Mouse (Mus musculus) heart, embryonic 12.5 days (tissue): Measurements from ENCODE around the gene Elf2. TPM values are rescaled to one million over a fixed set of nuclear protein-coding genes. Genes with fewer than 3 reads are reported as not detected.

Experiments
- ATAC-seq: fragments of 200-750 bp; cut with Nextera tagmentation; 2 replicates; pipeline ENCODE4 v1.8.0; 2017; ENCODE audit warnings: moderate TSS enrichment, moderate library complexity; ENCODE audit not compliant: insufficient number of reproducible peaks, low FRiP score
- H3K27ac ChIP-seq: fragments of 300-500 bp; sonication (generic); 2 replicates; pipeline ENCODE4 v1.5.1; 2016; ENCODE audit warnings: mild to moderate bottlenecking, moderate library complexity; ENCODE audit not compliant: poor library complexity, severe bottlenecking
- H3K27me3 ChIP-seq: fragments of 300-500 bp; sonication (generic); replicated peaks from 2 replicates; pipeline ENCODE4 v1.6.1; 2016; ENCODE audit warnings: mild to moderate bottlenecking, moderate library complexity
- H3K36me3 ChIP-seq: fragments of 300-500 bp; sonication (generic); 2 replicates; pipeline ENCODE4 v1.6.1; 2016; ENCODE audit warnings: mild to moderate bottlenecking, moderate library complexity
- H3K4me1 ChIP-seq: fragments of 300-500 bp; sonication (generic); replicated peaks from 2 replicates; pipeline ENCODE4 v1.6.1; 2016; ENCODE audit warnings: mild to moderate bottlenecking
- H3K4me2 ChIP-seq: fragments of 300-500 bp; sonication (generic); 2 replicates; pipeline ENCODE4 v1.6.1; 2016; ENCODE audit warnings: mild to moderate bottlenecking, moderate library complexity
- H3K4me3 ChIP-seq: fragments of 300-500 bp; sonication (generic); 2 replicates; pipeline ENCODE4 v1.5.1; 2016; ENCODE audit warnings: mild to moderate bottlenecking
- H3K9ac ChIP-seq: fragments of 300-500 bp; sonication (generic); 2 replicates; pipeline ENCODE4 v1.6.1; 2016; ENCODE audit warnings: mild to moderate bottlenecking, moderate library complexity
- H3K9me3 ChIP-seq: fragments of 300-500 bp; sonication (generic); replicated peaks from 2 replicates; pipeline ENCODE4 v1.6.1; 2016; ENCODE audit warnings: mild to moderate bottlenecking, moderate library complexity
- WGBS: fragments of 180-500 bp; shearing (Covaris S2); methylation state at CpG from one replicate; pipeline ENCODE4 v1.1.7; 2016; 5-methylcytosine and 5-hydroxymethylcytosine counted together
- polyA plus RNA-seq: library from polyadenylated mRNA; unstranded; fragments of >200 nt; fragmentation: Nextera tagmentation; extraction: Ambion mirVana; gene quantifications from 2 replicates; pipeline ENCODE4 v1.2.1, GENCODE M21; 2016

The Elf2 gene
- 45.5 and 57.7 TPM in 2 replicates for polyA plus RNA-seq

DNA sequence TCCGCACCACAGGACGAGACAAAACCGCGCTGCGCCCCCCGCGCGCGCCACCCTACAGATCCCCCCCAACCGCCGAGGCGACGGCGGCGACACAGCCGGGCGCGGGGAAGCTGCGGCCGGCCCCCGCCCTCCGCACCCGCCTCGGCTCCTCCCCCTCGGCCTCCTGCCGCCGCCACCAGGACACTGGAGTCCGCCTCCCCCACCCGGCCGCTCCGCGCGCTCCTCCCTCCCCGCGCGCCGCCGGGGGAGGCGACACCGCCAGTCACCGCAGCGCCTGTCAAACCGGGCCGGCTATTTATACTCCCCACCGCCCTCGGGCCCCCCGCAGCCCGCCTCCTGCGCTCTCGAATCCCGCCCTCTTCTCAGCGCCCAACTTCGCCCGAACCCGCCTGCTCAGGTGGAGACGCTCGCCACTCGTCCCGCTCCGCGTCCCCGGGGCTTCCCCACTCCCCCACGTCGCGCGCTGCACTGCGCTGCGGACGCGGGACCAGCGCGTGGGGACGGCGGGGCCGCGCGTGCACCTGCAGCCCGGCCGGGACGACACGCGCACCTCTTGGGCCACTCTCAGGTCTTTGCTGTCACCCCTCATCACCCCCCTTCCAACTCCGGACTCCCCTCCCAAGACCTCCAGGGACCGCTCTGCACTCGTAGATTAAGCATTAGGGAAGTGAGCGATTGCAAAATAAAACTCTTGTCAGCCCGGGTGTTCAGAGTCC lies at the start of gene Elf2:
TSS of gene Elf2 (minus strand) at position 112 of the 716 bp plus-strand sequence.
- Histone ChIP-seq H3K4me2 (peak within 1 kb of the TSS; percentile 82), H3K36me3 (no peaks in the 10 kb centered on the region), H3K9ac (peak within 1 kb of the TSS; percentile 94), H3K4me3 (peak within 1 kb of the TSS; percentile 91), H3K9me3 (no peaks in the 10 kb centered on the region; the same call in 1 of the 2 replicates), H3K4me1 (peaks cover 6% of the 10 kb centered on the region), H3K27me3 (no peaks in the 10 kb centered on the region), H3K27ac (peak within 1 kb of the TSS; percentile 99)
- peak; percentile 89 for ATAC-seq
- under 1% methylated on average over 81 of the region's 87 CpGs for WGBS

DNA sequence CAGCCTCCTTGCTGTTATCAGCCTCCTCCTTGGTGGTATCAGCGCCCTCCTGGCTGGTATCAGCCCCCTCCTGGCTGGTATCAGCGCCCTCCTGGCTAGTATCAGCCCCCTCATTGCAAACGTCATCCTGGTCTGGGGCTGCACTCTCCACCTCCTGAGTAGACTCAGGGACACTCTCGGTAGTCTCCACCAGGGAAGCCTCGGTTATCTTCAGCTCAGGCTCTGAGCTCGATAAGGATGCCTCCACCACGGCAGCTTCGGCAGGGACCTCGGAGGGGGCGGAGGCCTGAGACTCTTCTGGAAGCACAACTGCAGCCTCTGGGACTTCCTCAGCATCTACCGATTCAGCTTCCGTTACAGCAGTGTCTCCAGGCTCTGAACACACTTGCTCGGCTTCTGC lies 48.4 kb upstream of the Elf2 start:
- H3K27ac ChIP-seq, result no peak overlapping the region
- peaks cover 9% of the 10 kb centered on the region for H3K4me1 ChIP-seq
- WGBS, result under 1% methylated on average over 13 of the region's 13 CpGs
- no peaks in the 10 kb centered on the region for H3K27me3 ChIP-seq
- H3K4me3 ChIP-seq, result peak overlapping the region; percentile 24
- peak overlapping the region; percentile 67 for H3K4me2 ChIP-seq
- no peaks in the 10 kb centered on the region for H3K36me3 ChIP-seq
- 0 out of 2 replicates have a peak, but pooled peaks have one; percentile 68 for ATAC-seq
- no peaks in the 10 kb centered on the region for H3K9me3 ChIP-seq
- peak overlapping the region; percentile 37; the same call in 1 of the 2 replicates for H3K9ac ChIP-seq

DNA sequence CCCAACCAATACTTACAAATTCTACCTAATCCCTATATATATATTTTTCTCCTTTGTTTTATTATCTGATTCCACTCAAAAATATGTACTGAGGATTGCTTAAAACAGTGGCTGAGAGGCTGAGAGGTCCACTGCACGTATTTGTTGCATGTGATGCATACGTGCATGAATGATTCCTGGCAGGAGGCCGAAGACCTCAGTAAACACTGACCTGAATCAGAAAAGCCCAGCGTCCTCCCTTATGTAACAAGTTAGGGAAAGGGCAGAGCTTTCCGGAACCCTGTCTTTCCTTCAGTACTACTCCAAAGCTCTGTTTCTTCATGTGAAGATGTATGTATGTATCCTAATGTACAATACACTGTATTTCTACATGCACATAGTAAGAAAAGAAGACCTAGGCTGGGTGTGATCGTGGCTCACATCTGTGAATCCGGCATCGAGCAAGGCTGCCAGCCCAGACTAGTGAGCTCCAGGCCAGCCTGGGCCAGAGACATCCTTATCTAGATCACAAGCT lies 47.5 kb upstream of the Elf2 start:
- H3K4me3 ChIP-seq, result no peak overlapping the region
- ATAC-seq, result no peak
- no peak overlapping the region for H3K27ac ChIP-seq
- H3K36me3 ChIP-seq, result no peaks in the 10 kb centered on the region
- no peak overlapping the region for H3K4me2 ChIP-seq
- no peak overlapping the region for H3K9ac ChIP-seq
- peaks cover 9% of the 10 kb centered on the region for H3K4me1 ChIP-seq
- 50% methylated on average over 8 of the region's 8 CpGs for WGBS
- no peaks in the 10 kb centered on the region for H3K9me3 ChIP-seq
- H3K27me3 ChIP-seq, result no peaks in the 10 kb centered on the region

DNA sequence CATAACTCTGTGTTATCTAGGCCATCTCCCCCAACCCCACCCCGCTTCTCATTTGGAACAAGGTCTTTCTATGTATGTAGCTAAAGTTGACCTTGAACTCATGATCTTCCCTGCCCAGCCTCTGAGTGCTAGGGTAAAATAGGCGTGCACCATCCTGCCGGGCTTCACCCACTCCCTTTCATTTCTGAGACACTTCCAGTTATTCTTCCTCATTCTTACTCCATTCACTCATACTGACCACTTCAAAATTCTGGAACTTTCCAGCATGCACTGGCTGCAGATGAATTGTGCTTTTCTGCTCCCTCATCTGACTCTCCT lies 46.6 kb upstream of the Elf2 start:
- no peaks in the 10 kb centered on the region for H3K27me3 ChIP-seq
- WGBS, result 77% methylated on average over 3 of the region's 3 CpGs
- no peak overlapping the region for H3K27ac ChIP-seq
- H3K4me3 ChIP-seq, result no peak overlapping the region
- ATAC-seq, result no peak
- no peak overlapping the region for H3K9ac ChIP-seq
- H3K9me3 ChIP-seq, result no peaks in the 10 kb centered on the region
- peaks cover 9% of the 10 kb centered on the region for H3K4me1 ChIP-seq
- H3K4me2 ChIP-seq, result no peak overlapping the region
- H3K36me3 ChIP-seq, result no peaks in the 10 kb centered on the region

DNA sequence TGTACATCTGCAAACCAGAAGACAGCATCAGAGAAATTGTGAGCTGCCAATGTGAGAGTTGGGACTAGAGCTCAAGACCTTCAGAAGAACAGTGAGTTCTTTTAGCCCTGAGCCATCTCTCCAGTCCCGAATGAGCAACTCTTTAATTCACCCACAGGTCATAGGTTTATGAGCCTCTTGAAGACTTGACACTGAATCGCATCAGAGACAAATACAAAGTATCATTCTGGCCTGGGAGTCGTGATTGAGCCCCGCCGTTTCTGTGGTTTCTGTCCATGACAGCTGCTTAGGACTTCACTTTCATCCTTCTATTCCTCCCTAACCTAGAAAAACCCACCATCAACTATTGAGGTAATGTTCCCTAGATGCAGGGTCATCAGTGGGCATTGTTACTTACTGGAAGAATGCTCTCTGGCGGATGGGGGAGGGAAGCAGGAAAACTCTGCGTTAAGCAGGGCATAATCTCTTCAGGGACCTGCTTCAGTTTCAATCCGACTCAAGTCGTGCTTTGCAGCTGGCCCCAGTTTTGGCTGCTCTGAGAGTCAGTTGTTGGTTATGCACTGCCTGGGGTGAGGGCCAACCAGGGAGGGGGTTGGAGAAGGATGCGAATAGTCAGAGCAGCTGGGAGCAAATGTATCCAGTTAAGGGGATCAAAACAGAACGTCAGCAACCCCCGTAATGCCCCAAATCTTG lies 46.1 kb upstream of the Elf2 start:
- no peak for ATAC-seq
- Histone ChIP-seq H3K4me1 (peaks cover 9% of the 10 kb centered on the region), H3K27ac (no peak overlapping the region), H3K4me2 (no peak overlapping the region), H3K4me3 (no peak overlapping the region), H3K9ac (no peak overlapping the region), H3K27me3 (no peaks in the 10 kb centered on the region), H3K36me3 (no peaks in the 10 kb centered on the region), H3K9me3 (no peaks in the 10 kb centered on the region)
- WGBS, result 55% methylated on average over 12 of the region's 12 CpGs

DNA sequence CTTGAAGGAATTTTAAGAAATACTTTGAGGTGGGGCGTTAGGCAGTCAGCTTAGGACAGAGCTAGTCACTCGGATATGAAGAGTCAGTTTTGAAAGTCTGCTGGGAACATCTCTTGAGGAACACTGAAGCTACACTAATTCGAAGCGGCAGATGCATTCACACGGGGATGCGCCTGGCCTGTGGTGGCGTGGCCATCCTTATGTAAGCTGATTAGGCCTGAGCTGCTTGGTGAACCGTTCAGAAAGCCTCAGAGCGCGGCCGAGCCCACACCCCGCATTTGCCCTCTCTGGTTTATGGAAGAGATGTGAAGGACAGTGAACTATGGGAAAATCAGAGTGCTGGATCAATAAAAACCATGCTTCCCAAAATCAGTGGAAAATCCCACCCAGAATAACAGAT lies 42.9 kb upstream of the Elf2 start:
- no peaks in the 10 kb centered on the region for H3K9me3 ChIP-seq
- no peaks in the 10 kb centered on the region for H3K27me3 ChIP-seq
- WGBS, result 73% methylated on average over 12 of the region's 12 CpGs
- ATAC-seq, result no peak
- H3K4me3 ChIP-seq, result no peak overlapping the region
- H3K4me2 ChIP-seq, result no peak overlapping the region
- no peak overlapping the region for H3K27ac ChIP-seq
- no peaks in the 10 kb centered on the region for H3K36me3 ChIP-seq
- no peaks in the 10 kb centered on the region for H3K4me1 ChIP-seq
- no peak overlapping the region for H3K9ac ChIP-seq

DNA sequence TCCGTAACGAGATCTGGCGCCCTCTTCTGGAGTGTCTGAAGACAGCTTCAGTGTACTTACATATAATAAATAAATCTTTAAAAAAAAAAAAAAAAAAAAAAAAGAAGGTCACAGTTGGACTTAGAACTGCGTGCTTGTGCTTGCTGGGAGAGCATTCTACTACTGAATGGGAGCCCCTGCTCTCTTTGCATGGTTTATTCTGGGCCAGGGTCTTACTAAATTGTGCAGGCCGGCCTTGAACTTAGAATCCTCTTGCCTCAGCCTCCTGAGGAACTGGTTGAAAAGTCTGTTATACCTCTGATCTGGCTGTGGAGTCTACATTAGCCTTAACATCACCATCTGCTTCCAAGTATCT lies 40.2 kb upstream of the Elf2 start:
- Histone ChIP-seq H3K27ac (no peak overlapping the region), H3K27me3 (no peaks in the 10 kb centered on the region), H3K9ac (no peak overlapping the region), H3K4me3 (no peak overlapping the region), H3K9me3 (no peaks in the 10 kb centered on the region), H3K4me1 (no peaks in the 10 kb centered on the region), H3K4me2 (no peak overlapping the region), H3K36me3 (no peaks in the 10 kb centered on the region)
- no peak for ATAC-seq
- 73% methylated on average over 4 of the region's 5 CpGs for WGBS

DNA sequence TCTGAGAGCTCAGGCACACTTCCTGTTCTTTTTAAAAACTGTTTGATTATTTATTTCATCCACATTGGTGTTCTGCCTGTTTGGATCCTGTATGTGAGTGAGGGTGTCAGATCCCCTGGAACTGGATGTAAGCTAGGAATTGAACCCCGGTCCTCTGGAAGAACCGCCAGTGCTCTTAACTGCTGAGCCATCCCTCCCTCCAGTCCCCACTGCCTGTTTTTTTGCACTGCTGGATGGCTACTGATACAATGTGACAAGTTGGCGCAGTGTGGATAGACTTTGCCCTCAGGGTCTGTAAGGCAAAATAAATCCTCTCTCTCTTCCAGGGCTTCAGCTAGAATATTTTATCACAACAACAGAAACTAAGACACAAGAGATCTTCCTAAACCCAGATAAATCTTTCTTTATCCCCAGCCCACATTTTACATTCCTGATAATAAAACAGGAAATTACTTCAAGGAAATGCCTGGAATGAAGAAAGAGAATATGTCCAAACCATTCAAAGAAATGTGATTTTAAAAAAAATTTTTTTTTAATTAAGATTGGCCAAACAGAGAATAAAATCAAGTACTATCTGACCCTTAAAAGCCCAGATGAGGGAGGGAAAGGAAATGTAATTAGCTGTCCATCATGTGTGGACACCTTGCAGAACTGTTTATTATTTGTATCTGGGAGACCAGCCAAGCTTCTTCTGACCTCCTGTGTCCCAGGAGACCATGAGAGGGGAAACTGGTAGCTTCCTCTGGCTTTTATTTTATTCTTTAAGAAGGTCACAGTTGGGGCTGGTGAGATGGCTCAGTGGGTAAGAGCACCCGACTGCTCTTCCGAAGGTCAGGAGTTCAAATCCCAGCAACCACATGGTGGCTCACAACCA lies 39.6 kb upstream of the Elf2 start:
- Histone ChIP-seq H3K4me3 (no peak overlapping the region), H3K4me2 (no peak overlapping the region), H3K27me3 (no peaks in the 10 kb centered on the region), H3K27ac (no peak overlapping the region), H3K9me3 (no peaks in the 10 kb centered on the region), H3K4me1 (no peaks in the 10 kb centered on the region), H3K9ac (no peak overlapping the region), H3K36me3 (no peaks in the 10 kb centered on the region)
- 71% methylated on average over 5 of the region's 5 CpGs for WGBS
- no peak for ATAC-seq

DNA sequence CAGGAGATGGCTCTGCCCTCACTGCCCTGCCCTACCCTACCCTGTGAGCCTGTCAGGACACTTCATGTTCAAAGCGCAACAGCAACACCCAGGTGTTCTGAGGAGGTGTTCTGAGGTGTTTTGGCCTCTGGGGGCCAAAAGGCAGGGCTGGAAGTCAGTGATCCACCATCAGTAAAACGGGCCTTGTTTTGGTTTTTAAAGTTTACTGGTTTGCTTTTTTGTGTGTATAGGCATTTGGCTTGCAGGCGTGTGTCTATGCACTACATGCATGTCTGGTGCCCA lies 38.1 kb upstream of the Elf2 start:
- Histone ChIP-seq H3K4me3 (peak overlapping the region; percentile 44), H3K27me3 (no peaks in the 10 kb centered on the region), H3K36me3 (no peaks in the 10 kb centered on the region), H3K4me1 (no peaks in the 10 kb centered on the region), H3K9ac (no peak overlapping the region), H3K9me3 (peaks cover 3% of the 10 kb centered on the region; the same call in 1 of the 2 replicates), H3K27ac (no peak overlapping the region), H3K4me2 (peak overlapping the region; percentile 67)
- ATAC-seq, result no peak
- WGBS, result 83% methylated on average over 3 of the region's 3 CpGs

DNA sequence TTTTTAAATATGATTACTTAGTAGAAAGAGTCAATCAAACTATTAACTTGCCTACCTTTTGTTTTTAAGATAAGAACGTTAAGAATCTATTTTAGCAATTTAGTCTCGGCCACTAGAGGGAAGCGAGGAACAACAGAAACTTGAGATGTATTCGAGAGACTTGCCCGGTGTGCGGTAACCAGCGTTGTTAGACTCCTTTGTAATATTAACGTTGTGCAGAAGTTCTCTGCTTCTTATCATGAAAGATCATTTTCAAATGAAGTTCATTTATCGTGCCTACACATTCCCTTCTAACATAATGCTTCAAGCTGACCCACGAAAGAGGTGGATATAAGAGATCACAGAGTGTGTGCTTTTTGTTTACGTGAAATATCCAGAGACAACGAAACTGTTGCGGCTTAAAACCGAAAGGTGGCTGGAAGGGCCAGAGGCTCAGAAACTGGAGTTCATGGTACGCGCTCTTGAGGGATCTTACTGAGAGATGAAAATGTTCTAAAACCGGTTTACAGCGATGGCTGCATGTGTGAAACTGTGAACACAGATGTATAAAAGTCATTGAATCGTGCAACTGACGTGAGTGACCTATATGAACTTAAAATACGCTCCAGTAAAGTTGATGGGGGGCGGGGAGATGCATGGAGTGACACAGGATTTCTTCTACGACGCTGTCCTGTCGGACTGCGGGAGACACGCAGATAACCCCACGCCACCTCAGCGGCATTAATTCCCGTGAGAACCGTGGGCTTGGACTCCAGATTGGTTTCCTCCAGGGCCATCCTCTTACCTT lies 37.6 kb upstream of the Elf2 start:
- WGBS, result 27% methylated on average over 31 of the region's 31 CpGs
- Histone ChIP-seq H3K36me3 (no peaks in the 10 kb centered on the region), H3K9me3 (peaks cover 3% of the 10 kb centered on the region; the same call in 1 of the 2 replicates), H3K9ac (no peak overlapping the region), H3K4me1 (no peaks in the 10 kb centered on the region), H3K4me3 (peak overlapping the region; percentile 44), H3K27me3 (no peaks in the 10 kb centered on the region), H3K27ac (no peak overlapping the region), H3K4me2 (peak overlapping the region; percentile 67)
- no peak for ATAC-seq
